Mouse (Mus musculus) frontal cortex, adult (tissue): ENCODE measurements at regions not wholly inside any gene's neighbourhood (a gene's known extent, or its start where the extent isn't known, plus 50 kb on each side); places are given as distances from the start of the nearest gene placed in this dataset.

Experiments
- ATAC-seq: cut with Nextera tagmentation; 2 replicates; pipeline ENCODE4 v1.9.2; 2017; ENCODE audit warnings: mild to moderate bottlenecking, moderate library complexity, mixed read lengths; ENCODE audit not compliant: low TSS enrichment

GRCm38 (mm10) chr15:11774717-11775116 lies 132.4 kb downstream of the Npr3 start:
- ATAC-seq = no peak

GRCm38 (mm10) chr15:11770596-11770995 lies 136.5 kb downstream of the Npr3 start:
- ATAC-seq = no peak

DNA sequence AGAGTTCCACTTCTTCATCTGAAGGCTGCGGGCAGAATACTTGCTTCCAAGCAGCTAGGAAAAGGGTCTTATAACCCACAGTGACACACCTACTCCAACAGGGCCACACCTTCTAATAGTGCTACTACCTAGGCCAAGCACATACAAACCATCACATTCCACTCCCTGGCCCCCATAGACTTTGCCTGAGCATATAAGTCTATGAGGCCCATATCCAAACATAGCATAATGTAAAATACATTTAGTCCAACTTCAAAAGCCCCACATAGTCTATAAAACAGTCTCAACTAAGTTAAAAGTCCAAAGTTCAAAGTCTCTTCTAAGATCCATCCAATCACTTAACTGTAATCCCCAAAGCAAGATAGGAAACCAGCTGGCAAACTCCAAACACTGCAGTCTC lies 149.1 kb downstream of the Npr3 start:
- ATAC-seq = no peak

DNA sequence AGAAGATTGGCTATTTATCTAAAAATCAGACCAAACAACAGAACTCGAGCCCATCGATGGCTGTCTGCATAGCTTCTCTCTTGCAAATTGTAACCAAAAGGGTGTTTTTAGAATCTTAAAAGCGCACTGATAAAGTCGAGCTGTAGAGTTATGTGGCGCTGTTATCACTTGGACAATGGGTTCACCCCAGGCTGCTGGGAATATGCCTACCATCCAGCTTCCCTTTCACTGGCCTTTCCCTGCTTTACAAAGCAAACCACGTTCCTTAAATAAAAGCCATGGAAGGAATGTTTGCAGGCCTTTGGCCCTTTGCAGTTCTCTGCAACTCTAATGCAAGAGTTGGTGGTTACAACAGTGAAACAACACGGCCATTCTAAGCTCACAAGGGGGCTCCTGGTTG lies 150.3 kb downstream of the Npr3 start:
- no peak for ATAC-seq

- peak; percentile 95 for ATAC-seq
These were observed 153.9 kb downstream of the Npr3 start for GRCm38 (mm10) chr15:11753216-11753615.

GRCm38 (mm10) chr15:11750893-11751292 lies 156.2 kb downstream of the Npr3 start:
- ATAC-seq = no peak

GRCm38 (mm10) chr15:11749509-11749908 lies 157.6 kb downstream of the Npr3 start:
- ATAC-seq = peak; percentile 60

DNA sequence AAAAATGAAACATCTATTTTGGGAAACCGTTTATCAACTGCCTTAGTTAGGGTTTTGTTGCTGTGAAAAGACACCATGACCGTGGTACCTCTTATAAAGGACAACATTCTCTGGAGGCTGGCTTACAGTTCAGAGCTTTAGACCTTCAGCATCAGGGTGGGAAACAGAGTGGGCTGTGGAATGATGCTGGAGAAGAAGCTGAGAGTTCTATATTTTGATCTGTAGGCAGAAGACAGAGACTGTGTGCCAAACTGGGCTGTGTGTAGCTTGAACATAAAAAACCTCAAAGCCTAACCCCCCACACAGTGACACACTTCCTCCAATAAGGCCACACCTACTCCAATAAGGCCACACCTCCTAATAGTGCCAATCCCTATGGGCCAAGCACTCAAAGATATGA lies 158.8 kb downstream of the Npr3 start:
- ATAC-seq = peak; percentile 72

GRCm38 (mm10) chr15:11746754-11747153 lies 160.3 kb downstream of the Npr3 start:
- ATAC-seq = no peak

DNA sequence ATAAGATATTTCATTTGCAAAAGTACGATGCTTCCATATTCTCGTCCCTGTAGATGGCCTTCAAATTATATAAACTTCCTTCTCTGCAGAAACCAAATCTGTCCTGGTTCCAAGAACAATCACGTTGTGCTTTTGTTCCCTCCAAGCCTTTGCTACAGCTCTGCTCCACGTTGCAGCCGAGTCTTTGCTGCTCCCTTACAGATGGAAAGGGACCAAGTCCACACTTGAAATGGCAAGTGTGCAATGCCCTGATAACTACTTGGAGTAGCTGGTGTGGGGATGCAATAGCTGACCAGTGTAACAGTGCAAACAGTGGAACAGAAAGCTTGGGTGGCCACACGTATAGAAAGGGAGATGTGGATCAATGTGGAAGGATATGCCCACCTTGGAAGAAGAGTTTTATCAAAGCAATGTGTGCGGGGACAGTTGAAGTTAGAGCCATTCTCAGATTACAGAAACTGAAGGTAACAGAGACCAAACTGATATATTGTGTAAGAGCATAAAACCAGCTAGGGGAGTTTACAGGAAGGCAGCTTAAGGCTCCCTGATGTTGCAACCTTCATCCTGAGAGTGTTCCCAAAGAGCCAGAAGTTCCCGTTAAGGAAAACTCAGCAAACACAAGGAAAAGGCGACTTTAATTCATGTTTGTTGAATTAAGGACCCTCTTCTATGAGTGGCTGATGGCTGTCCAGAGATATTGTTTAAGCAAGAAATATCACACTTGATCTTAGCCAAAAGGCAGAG lies 161.3 kb downstream of the Npr3 start:
- ATAC-seq = peak; percentile 42

DNA sequence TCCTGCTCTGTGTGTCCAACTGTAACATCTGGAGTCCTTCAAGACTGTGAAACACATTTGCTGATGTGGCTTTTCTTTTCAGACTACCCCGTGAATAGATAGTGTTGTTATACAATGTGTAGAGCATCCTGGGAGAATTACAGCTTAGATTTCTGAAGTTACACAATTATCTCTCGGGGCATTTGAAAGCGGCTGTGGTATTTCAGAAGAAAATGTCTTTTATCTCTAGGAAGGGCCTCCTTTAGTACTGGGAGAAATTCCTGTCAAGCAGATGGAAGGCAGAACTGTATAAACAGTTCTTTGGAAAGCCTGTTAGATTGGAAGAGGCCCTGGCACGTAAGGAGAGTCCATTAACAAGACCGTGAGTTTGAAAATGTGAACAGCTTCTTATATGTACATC lies 162.2 kb downstream of the Npr3 start:
- ATAC-seq = peak; percentile 24

GRCm38 (mm10) chr15:11744296-11744695 lies 162.8 kb downstream of the Npr3 start:
- no peak for ATAC-seq

- no peak for ATAC-seq
These were observed 164.3 kb downstream of the Npr3 start for GRCm38 (mm10) chr15:11742820-11743219.

- no peak for ATAC-seq
These were observed 164.7 kb downstream of the Npr3 start for GRCm38 (mm10) chr15:11742346-11742729.

DNA sequence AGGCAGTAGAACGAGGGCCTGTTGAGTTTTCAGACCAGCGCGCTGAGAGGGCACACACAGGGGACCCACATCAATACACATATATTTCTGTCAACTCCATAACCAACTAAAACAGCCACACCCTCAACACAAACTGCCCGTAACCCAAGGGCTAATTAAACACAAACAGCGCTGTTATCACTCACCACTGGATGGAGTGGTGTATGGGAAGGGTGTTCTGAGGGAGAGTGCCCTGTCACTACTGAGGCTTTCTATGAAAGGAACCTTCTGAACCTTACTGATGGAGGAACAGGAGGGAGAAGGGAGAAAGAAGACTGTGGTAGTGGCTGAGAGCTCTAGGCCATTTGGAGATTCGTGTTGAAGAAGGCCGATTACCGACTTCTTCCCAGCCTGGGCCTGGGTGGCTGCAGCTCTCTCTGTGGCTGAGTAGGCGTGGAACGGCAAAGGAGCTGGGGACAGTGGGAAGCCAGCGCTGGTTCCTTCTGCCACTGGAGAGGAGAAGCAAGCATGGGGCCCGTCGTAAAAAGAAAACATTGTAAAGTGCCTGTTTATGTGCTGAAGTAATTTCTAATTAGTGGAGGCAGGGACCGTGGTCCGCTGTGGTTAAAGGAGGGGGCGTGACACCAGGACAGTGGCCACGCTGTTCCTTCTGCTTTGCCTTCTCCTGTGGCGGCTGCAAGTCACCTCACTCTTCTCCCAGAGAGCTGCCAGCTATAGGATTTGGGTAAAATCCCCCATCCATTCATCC lies 165.3 kb downstream of the Npr3 start:
- peak; percentile 88 for ATAC-seq

DNA sequence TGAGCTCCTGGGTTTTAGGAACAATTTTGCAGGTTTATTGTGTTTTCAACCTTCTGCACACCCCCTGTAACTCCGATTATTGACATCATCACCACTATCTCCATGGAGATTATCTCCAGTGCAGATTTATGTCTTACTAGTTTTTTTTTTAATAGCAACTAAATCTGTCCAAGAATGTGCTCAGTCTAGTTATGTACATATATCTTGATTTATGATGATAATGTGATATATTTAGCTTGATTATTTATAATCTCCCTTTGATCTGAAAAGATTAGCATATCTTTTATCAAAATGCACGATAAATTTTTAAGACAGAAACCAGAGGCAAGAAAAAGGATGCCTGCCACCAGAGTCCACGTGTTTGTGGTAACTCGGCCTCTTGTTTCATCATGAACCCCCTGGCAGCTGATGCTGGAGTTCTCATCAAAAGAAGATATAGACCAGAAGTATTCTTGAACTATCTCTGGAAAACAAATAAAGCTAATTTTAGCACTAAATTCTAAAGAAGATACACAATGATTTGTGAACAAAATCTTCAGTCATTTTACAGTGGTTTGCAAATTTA lies 169.6 kb downstream of the Npr3 start:
- ATAC-seq = no peak

- ATAC-seq = no peak
These were observed 172.3 kb downstream of the Npr3 start for GRCm38 (mm10) chr15:11734639-11735265.

- ATAC-seq = no peak
These were observed 177.7 kb downstream of the Npr3 start for GRCm38 (mm10) chr15:11729381-11729780.

- no peak for ATAC-seq
These were observed 181.2 kb downstream of the Npr3 start for GRCm38 (mm10) chr15:11725620-11726530.

DNA sequence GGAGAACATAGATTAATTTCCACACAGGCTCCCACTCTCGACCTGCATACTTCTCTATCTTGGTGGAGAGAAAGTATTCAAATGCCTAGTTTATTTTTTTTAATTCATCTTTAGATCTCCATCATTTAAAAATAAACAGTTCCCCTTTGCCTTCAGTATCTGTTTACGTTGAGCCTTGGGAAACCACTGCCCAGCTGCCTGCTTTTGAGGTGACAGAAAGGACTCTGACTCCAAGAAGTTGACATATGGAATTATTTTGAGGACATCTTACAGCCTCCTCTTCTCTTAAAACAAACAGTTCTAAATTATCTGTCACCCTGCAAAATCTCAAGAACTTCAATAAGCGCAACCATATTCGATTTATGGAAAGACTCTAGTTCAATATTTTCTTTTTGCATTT lies 186.4 kb downstream of the Npr3 start:
- ATAC-seq = no peak

DNA sequence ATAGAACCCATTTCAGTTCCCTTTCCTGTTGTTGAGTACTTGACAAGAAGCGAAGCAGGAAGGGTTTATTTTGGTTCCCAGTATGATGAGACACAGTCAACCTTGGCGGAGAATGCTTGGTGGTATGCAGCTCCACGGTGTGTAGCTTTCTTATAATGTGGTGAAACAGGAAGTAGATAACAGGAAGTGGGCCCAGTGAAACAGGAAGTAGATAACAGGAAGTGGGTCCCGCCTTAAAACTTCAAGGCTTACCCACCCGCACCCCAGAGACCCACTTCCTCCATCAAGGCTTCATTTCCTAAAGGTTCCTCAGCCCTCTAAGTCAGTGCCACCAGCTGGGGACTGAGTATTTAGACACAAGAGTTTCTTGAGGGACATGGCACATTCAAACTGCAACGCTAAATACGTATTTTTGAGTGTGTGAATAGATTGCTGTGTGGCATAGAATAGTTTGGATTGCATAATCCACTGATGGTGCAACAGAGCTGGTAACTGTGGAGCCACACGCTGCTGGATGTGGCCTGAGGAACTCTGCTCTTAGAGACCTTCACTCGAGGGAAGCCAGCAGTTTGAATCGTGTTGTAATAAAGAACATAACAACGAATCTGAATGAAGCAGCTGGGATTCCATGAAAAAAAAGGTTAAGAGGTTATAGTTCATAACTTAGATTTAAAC lies 190.8 kb downstream of the Npr3 start:
- ATAC-seq = no peak
